ENCODE assay signal across 10 mouse cellular contexts in the genomic region with DNA sequence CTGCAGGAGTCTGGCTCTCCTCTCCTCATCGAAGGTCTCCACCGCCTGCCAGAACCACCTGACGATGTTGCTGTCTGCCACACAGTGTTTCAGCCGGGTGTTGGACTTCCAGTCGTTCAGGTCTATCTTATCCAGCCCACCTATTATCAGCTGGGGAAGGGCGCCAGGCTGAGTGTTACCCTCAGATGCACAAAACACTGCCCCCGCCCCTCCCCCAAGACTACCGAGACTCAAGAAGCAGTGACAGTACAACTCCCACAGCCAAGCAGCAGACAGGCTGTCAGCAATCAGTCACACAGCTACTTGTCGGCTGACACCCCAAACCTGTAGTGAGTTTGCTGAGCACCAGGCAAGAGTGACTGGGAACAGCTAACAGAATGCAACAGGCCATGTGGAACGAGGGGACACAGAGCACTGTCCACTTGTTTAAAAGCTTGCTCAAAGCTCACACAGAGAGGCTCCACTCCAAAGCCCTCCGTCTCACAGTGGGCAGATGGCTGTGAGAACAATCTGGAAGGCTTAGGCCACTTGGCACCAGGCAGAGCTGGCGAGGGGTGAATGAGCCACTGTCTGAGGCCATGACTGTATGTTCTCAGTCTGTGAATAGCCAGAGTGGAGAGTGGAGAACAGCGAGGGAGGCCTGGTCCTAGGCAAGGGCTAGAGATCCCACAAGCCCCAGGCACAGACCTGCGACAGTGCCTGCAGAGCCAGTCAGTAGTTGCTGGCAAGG.
DNase-seq lines count a peak whose midpoint lies in the region; ATAC-seq and TF ChIP-seq lines count a peak whose summit lies in the region.
"Had no signal": no experiment of that assay in that cellular context is flagged by ENCODE, and none has a peak within 500 bp of the region (broad histone marks: within the 10 kb centered on the region; RNA-seq: fewer than 3 reads in every experiment).

No protein-coding gene starts in this region.

- H3K36me3 ChIP-seq in midbrain, postnatal 0 days (ENCODE audit: insufficient read depth, low read length), result peaks cover 85% of the 10 kb centered on the region
- H3K36me3 ChIP-seq in midbrain, embryonic 10.5 days, result peaks cover 99% of the 10 kb centered on the region

- DNase-seq in frontal cortex, postnatal 25 days (ENCODE audit: low spot score in 2 of 2), result no peak
- DNase-seq in midbrain, postnatal 0 days (ENCODE audit: low spot score), result peak; percentile 82
- DNase-seq in midbrain, embryonic 10.5 days (ENCODE audit: low spot score), result no peak
- peak; percentile 39 to 57 for DNase-seq in frontal cortex, postnatal 10 days (ENCODE audit: low spot score in 2 of 2)
- DNase-seq in kidney, postnatal 25 days, result no peak
- DNase-seq in adrenal gland, adult 8-10 months, result no peak
- DNase-seq: adrenal gland, postnatal 36 days had no signal

- no peak for TF ChIP-seq CTCF in midbrain, postnatal 0 days (IDR thresholded peaks at IDR 0.05)
- no peak for TF ChIP-seq CTCF in olfactory bulb, adult 2 months (IDR thresholded peaks at IDR 0.05; ENCODE audit: insufficient read depth, low read depth, low read length)

- no peaks in the 10 kb centered on the region for H3K4me1 ChIP-seq in midbrain, postnatal 0 days (ENCODE audit: insufficient read depth, low read length)
- H3K4me1 ChIP-seq in midbrain, embryonic 10.5 days, result no peaks in the 10 kb centered on the region
- peaks cover 11% of the 10 kb centered on the region for H3K4me1 ChIP-seq in olfactory bulb, adult 2 months (ENCODE audit: control insufficient read depth, insufficient read depth, low read length)
- H3K4me1 ChIP-seq: midbrain, embryonic 12.5 days had no signal

- ATAC-seq in frontal cortex, adult (ENCODE audit: low TSS enrichment), result peak; percentile 50
- peak; percentile 70 for ATAC-seq in midbrain, postnatal 0 days (ENCODE audit: low FRiP score)

- no peak overlapping the region for H3K4me2 ChIP-seq in midbrain, postnatal 0 days (ENCODE audit: low read depth, low read length, poor library complexity, severe bottlenecking)
- H3K4me2 ChIP-seq: midbrain, embryonic 12.5 days had no signal

- no peak overlapping the region for H3K9ac ChIP-seq in midbrain, postnatal 0 days (replicated peaks; ENCODE audit: low read length, poor library complexity, severe bottlenecking)
- H3K9ac ChIP-seq: midbrain, embryonic 12.5 days had no signal

- no peaks in the 10 kb centered on the region for H3K9me3 ChIP-seq in midbrain, postnatal 0 days (ENCODE audit: low read length)
- no peaks in the 10 kb centered on the region; the same call in 1 of the 2 replicates for H3K9me3 ChIP-seq in midbrain, embryonic 10.5 days (replicated peaks)
- H3K9me3 ChIP-seq: midbrain, embryonic 12.5 days had no signal

- WGBS in midbrain, postnatal 0 days, result 82% methylated on average over 14 of the region's 14 CpGs
- 89% methylated on average over 14 of the region's 14 CpGs for WGBS in midbrain, embryonic 10.5 days
- 80% methylated on average over 14 of the region's 14 CpGs for WGBS in olfactory bulb, adult 2 months

- no peak overlapping the region for H3K4me3 ChIP-seq in midbrain, postnatal 0 days (ENCODE audit: low read depth, low read length)
- no peak overlapping the region for H3K4me3 ChIP-seq in midbrain, embryonic 10.5 days
- H3K4me3 ChIP-seq in olfactory bulb, adult 2 months (ENCODE audit: insufficient read depth, low read depth, low read length), result no peak overlapping the region
- H3K4me3 ChIP-seq: midbrain, embryonic 12.5 days had no signal

- no peak for TF ChIP-seq POLR2A in olfactory bulb, adult 2 months (IDR thresholded peaks at IDR 0.05; ENCODE audit: insufficient read depth, low read depth, low read length)

- H3K27ac ChIP-seq in midbrain, postnatal 0 days (ENCODE audit: low read depth, low read length), result no peak overlapping the region
- H3K27ac ChIP-seq in midbrain, embryonic 10.5 days (replicated peaks), result no peak overlapping the region
- peak overlapping the region; percentile 61; the same call in 1 of the 2 replicates for H3K27ac ChIP-seq in olfactory bulb, adult 2 months (ENCODE audit: insufficient read depth, low read depth, low read length)
- H3K27ac ChIP-seq: midbrain, embryonic 12.5 days had no signal

- no peaks in the 10 kb centered on the region for H3K27me3 ChIP-seq in midbrain, postnatal 0 days (ENCODE audit: insufficient read depth, low read length)
- H3K27me3 ChIP-seq in midbrain, embryonic 10.5 days (ENCODE audit: low read depth, poor library complexity, severe bottlenecking), result no peaks in the 10 kb centered on the region
- H3K27me3 ChIP-seq: midbrain, embryonic 12.5 days had no signal

Comparison
In these comparisons a context has a peak if more than half of its experiments do, and no peak if none do; other contexts are left out.
1. DNase-seq: peak in midbrain, postnatal 0 days (single experiment) and frontal cortex, postnatal 10 days (2 of 2); none in frontal cortex, postnatal 25 days (0 of 2), midbrain, embryonic 10.5 days (single experiment), kidney, postnatal 25 days (0 of 2) and adrenal gland, adult 8-10 months (single experiment).